Mouse (Mus musculus) bone marrow macrophage, adult 2 months (primary cell): ENCODE data around the gene Mllt3.

Experiments
- CTCF ChIP-seq: IDR thresholded peaks from 2 replicates; pipeline ENCODE4 v1.5.1; 2012; ENCODE audit warnings: low read depth, mild to moderate bottlenecking, low read length, moderate library complexity
- POLR2A ChIP-seq: IDR thresholded peaks from 2 replicates; pipeline ENCODE4 v1.6.1; 2012; ENCODE audit warnings: mild to moderate bottlenecking, low read depth, low read length, borderline replicate concordance

DNA sequence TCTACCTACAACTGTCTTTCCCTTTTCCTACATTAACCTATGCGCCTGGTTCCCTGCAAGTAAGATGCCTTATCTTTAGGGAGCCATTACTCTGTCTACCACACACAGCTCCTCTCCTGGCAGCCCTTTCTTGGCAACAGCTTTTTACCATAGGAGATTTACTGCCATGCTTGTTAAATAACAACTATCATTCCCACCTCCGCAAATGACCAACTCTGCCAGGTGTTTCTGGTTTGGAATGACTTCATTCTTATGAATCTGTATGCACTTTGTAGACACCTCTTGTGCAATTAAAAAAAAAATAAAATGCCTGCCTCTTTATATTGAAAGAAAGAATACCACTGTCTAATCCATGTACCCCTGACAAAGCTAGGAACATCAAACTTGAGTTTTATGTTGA is 294.1 kb downstream of the Mllt3 start:
- TF ChIP-seq CTCF: no peak
- no peak for TF ChIP-seq POLR2A
